Mouse (Mus musculus): ENCODE data around the gene Fam243. TPM values are rescaled to one million over a fixed set of nuclear protein-coding genes. Genes with fewer than 3 reads are reported as not detected.

The Fam243 gene
- total and polyA plus RNA-seq, 3 experiments, result not detected

DNA sequence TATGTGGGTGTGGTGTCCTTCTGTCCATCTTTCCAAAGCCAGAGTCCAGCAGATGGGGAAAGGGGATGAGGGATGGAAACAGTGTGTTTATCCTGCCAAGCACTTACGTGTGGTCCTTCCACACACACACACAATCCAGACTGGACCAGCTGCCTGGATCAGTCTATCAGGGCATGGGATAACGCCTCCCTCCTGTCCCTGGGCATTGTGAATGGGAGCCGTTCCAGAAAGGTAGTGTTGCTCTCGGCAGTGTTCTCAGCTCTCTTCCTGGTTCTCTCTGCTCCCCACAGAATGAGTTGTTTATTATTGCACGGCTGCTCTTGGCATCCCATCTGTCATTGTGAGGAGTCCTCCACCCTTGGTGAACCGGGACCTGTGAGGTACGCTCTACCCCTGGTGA, 39.5 kb upstream of the Fam243 start:
- no peak for DNase-seq (ENCODE audit: low read depth, low spot score)
- peaks cover 12 to 13% of the 10 kb centered on the region in 2 experiments for H3K27me3 ChIP-seq (ENCODE audit: control insufficient read depth in 1 of 2, insufficient read depth in 2 of 2, low read length in 2 of 2)
- peaks cover 0 to 6% of the 10 kb centered on the region in 2 experiments; a peak in 2 of 4 replicates for H3K4me1 ChIP-seq (ENCODE audit: control insufficient read depth in 1 of 2, insufficient read depth in 2 of 2, low read length in 2 of 2)
- no peak overlapping the region for H3K9ac ChIP-seq (ENCODE audit: control insufficient read depth, low read depth, low read length, poor library complexity, severe bottlenecking)
- H3K36me3 ChIP-seq (ENCODE audit: control insufficient read depth in 1 of 2, insufficient read depth in 2 of 2, low read length in 2 of 2), result peaks cover 0 to under 1% of the 10 kb centered on the region in 2 experiments; a peak in 1 of 4 replicates
- H3K9me3 ChIP-seq (replicated peaks; ENCODE audit: insufficient read depth, low read length), result no peaks in the 10 kb centered on the region
- no peak overlapping the region for H3K4me3 ChIP-seq (ENCODE audit: control insufficient read depth in 1 of 2, insufficient read depth in 1 of 2, low read depth in 2 of 2, low read length in 2 of 2)
- no peaks in the 10 kb centered on the region for H3K79me2 ChIP-seq (ENCODE audit: control insufficient read depth, insufficient read depth, low read length, poor library complexity)
- H3K27ac ChIP-seq (ENCODE audit: control insufficient read depth, low read depth, low read length), result no peak overlapping the region
- no peak for TF ChIP-seq MXI1 (IDR thresholded peaks at IDR 0.05; ENCODE audit: low read depth, low read length)
- TF ChIP-seq MYC (IDR thresholded peaks at IDR 0.05; ENCODE audit: low read depth, low read length), result no peak
- no peak for TF ChIP-seq EP300 (IDR thresholded peaks at IDR 0.05; ENCODE audit: low read depth in 1 of 2, low read length in 2 of 2)
- no peak for TF ChIP-seq POLR2AphosphoS2 (IDR thresholded peaks at IDR 0.05; ENCODE audit: low read length)
- no peak for TF ChIP-seq UBTF (IDR thresholded peaks at IDR 0.05; ENCODE audit: borderline replicate concordance, insufficient read depth, low read depth, low read length)
- no peak for TF ChIP-seq MAFK (IDR thresholded peaks at IDR 0.05; ENCODE audit: borderline replicate concordance, low read depth, low read length)
- no peak for TF ChIP-seq MEF2A (IDR thresholded peaks at IDR 0.05; ENCODE audit: extremely low read depth, insufficient replicate concordance, low read depth, low read length, poor library complexity, severe bottlenecking)
- TF ChIP-seq KAT2A (conservative IDR thresholded peaks at IDR 0.05; ENCODE audit: low read depth, low read length), result no peak
- TF ChIP-seq ZMIZ1 (IDR thresholded peaks at IDR 0.05; ENCODE audit: low read depth, low read length), result no peak
- no peak for TF ChIP-seq TBP (IDR thresholded peaks at IDR 0.05; ENCODE audit: low read depth, low read length)
- TF ChIP-seq ZC3H11A (IDR thresholded peaks at IDR 0.05; ENCODE audit: low read depth, low read length), result no peak
- no peak for TF ChIP-seq GATA1 (IDR thresholded peaks at IDR 0.05; ENCODE audit: low read depth, low read length)
- no peak for TF ChIP-seq RCOR1 (IDR thresholded peaks at IDR 0.05; ENCODE audit: low read depth, low read length)
- TF ChIP-seq SMC3 (IDR thresholded peaks at IDR 0.05; ENCODE audit: low read depth, low read length), result no peak

DNA sequence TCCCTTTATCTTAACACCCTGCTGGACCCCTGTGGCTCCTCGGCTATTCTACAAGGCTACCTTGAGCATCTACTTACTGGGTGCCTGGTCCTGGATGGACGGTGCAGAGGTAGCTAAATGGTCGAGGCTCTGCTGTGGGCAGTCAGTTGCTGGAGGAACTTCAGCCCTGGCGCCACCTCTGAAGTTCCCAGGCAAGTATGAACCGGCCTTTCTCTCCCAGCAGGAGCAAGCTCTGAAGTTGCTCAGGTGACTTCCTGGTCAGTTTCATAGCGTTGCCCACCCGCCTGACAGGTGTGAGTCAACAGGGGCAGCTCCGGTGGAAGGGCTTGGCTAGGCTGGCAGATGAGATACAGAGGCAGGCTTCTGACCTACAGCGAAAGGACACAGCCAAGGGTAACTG, 38.0 kb upstream of the Fam243 start, which contains the start of gene Kcne1:
Gene Kcne1 (minus strand): TSS at position 240 of the 400 bp plus-strand sequence.
- H3K9me3 ChIP-seq (replicated peaks; ENCODE audit: insufficient read depth, low read length), result no peaks in the 10 kb centered on the region
- no peak within 1 kb of the TSS for H3K4me3 ChIP-seq (ENCODE audit: control insufficient read depth in 1 of 2, insufficient read depth in 1 of 2, low read depth in 2 of 2, low read length in 2 of 2)
- peaks cover 6 to 9% of the 10 kb centered on the region in 2 experiments for H3K27me3 ChIP-seq (ENCODE audit: control insufficient read depth in 1 of 2, insufficient read depth in 2 of 2, low read length in 2 of 2)
- TF ChIP-seq GATA1 (IDR thresholded peaks at IDR 0.05; ENCODE audit: low read depth, low read length) (no peak), MYB (IDR thresholded peaks at IDR 0.05; ENCODE audit: low read depth, low read length) (no peak), POLR2A (IDR thresholded peaks at IDR 0.05; ENCODE audit: control insufficient read depth in 1 of 2, insufficient read depth in 1 of 2, low read depth in 1 of 2, low read length in 2 of 2, poor library complexity in 1 of 2) (no peak), MXI1 (IDR thresholded peaks at IDR 0.05; ENCODE audit: low read depth, low read length) (no peak), POLR2AphosphoS5 (IDR thresholded peaks at IDR 0.05; ENCODE audit: borderline replicate concordance, low read depth, low read length) (no peak), USF2 (IDR thresholded peaks at IDR 0.05; ENCODE audit: borderline replicate concordance in 1 of 2, insufficient read depth in 1 of 2, low read depth in 1 of 2, low read length in 2 of 2) (no peak), GABPA (IDR thresholded peaks at IDR 0.05; ENCODE audit: low read depth, low read length) (no peak), RAD21 (IDR thresholded peaks at IDR 0.05; ENCODE audit: low read depth, low read length) (no peak), E2F4 (IDR thresholded peaks at IDR 0.05; ENCODE audit: borderline replicate concordance, low read depth, low read length) (no peak), CTCF (IDR thresholded peaks at IDR 0.05 in 2 of 3, conservative IDR thresholded peaks at IDR 0.05 in 1 of 3; ENCODE audit: control insufficient read depth in 1 of 3, insufficient read depth in 1 of 3, low read depth in 2 of 3, low read length in 3 of 3, poor library complexity in 1 of 3, severe bottlenecking in 1 of 3) (no peak), MEF2A (IDR thresholded peaks at IDR 0.05; ENCODE audit: extremely low read depth, insufficient replicate concordance, low read depth, low read length, poor library complexity, severe bottlenecking) (no peak), SIN3A (IDR thresholded peaks at IDR 0.05; ENCODE audit: low read length) (no peak)
- peaks cover 0 to 6% of the 10 kb centered on the region in 2 experiments; a peak in 2 of 4 replicates for H3K36me3 ChIP-seq (ENCODE audit: control insufficient read depth in 1 of 2, insufficient read depth in 2 of 2, low read length in 2 of 2)
- H3K4me1 ChIP-seq (ENCODE audit: control insufficient read depth in 1 of 2, insufficient read depth in 2 of 2, low read length in 2 of 2), result peaks cover 0 to 12% of the 10 kb centered on the region in 2 experiments; a peak in 2 of 4 replicates
- no peak within 1 kb of the TSS for H3K27ac ChIP-seq (ENCODE audit: control insufficient read depth, low read depth, low read length)
- H3K9ac ChIP-seq (ENCODE audit: control insufficient read depth, low read depth, low read length, poor library complexity, severe bottlenecking), result no peak within 1 kb of the TSS
- no peaks in the 10 kb centered on the region for H3K79me2 ChIP-seq (ENCODE audit: control insufficient read depth, insufficient read depth, low read length, poor library complexity)
- no peak for DNase-seq (ENCODE audit: low read depth, low spot score)

Data from MEL (cell line).